Mouse (Mus musculus) frontal cortex, adult 2 months (tissue): Measurements from ENCODE around the gene Ehd2. TPM values are rescaled to one million over a fixed set of nuclear protein-coding genes. Genes with fewer than 3 reads are reported as not detected.
A peak's percentile ranks its signal among the peaks of the same experiment; 100 is the strongest.

Experiments
- DNase-seq, 2 experiments: peaks; one replicate each; pipeline ENCODE4 v3.0.0; 2022; ENCODE audit warnings: low spot score in 1 of 2; ENCODE audit errors: extremely low spot score in 1 of 2
- polyA plus RNA-seq: library from polyadenylated mRNA; depleted of rRNA; stranded (reverse); fragments of >200 nt; gene quantifications from 2 replicates; pipeline ENCODE4 v1.2.3, GENCODE M21; 2012; rRNA removed

Ehd2 gene
- polyA plus RNA-seq, 1 experiment: 5.0 TPM

DNA sequence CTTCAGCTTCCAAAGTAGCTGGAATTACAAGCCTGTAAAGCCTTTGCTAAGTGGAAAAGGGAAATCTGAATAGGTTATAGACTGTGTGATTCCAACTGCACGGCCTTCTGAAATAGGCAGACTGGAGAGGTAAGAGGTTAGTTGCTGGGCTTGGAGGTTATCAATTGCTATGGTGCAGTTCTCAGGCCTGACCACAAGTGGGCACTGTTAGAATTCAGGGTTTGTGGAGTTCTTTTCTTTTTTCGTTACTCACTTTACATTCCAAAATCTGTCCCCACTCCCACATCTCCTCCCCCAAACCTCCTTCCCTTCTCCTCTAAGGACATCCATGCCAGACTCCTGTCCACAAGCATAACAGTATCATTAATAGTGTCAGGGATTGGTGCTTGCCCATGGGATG, 53.1 kb downstream of the Ehd2 start:
- DNase-seq: peak in 1 of 2 experiments; percentile 58

DNA sequence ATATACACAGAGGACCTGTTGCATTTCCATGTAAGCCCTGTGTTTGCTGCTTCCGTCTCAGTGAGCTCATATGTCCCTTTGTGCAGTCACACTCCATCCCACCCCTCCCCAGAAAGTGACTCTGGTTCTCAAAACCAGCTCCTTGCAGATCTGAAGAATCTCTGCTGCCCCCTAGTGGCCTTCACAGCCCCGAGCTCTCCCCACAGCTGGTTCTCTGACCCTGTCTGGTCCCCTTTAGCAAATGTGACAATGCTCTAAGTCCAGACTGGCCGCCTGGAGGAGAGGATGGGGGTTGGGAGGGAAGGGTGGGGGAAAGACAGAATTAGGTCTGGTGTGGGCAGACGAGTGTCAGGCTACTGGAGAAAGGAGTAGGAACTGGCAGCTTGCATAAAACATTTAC, 55.2 kb downstream of the Ehd2 start:
- DNase-seq: peak in 1 of 2 experiments; percentile 85

DNA sequence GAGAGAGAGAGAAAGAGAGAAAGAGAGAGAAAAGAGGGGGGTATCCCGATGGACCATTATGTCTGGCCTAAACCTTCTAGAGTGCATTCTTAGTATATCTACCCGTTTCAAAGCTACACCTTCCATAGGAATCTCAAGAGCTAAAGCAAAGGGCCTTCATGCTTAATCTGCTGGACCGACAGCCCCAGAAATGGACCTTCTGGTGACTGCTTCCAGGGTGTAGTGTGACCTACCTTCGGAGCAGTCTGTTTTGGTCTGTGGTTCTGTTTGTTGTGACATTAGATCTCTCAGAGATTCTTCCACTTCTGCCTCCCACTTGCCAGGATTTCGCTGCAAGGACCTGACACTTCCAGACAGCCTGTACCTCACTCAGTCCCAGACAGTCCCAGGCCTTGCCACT, 56.8 kb downstream of the Ehd2 start:
- DNase-seq: no peak

DNA sequence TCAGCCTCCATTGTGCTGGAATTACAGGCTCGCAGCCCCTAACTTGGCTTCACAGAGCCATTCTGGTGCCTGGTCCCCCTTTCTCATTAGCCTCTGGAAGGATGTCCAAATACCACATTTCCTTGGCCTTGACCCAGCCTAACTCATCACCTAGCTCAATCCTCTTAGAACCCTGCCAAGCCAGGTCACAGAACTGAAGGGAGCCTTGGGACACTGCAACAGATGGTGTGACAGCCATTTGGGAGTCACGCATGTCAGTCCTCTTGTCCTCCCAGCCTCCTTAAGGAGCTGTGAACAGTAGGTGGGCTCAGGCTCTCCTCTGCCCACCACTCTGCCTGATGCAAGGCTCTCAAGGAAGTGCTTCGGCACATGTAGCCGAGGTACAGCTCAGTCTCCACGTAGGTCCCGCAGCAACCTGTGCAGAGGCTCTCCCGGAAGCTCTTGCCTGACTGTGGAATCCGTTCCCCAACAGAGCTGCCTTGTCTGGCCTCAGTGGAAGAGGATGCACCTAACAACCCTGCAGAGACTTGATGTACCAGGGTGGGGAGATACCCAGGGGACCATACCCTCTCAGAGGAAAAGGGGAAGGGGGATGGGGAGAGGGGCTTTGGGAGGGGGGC, 59.3 kb downstream of the Ehd2 start:
- no peak for DNase-seq

GRCm38 (mm10) chr7:15906602-15907001, 60.8 kb downstream of the Ehd2 start:
- DNase-seq: no peak

GRCm38 (mm10) chr7:15905861-15906260, 61.5 kb downstream of the Ehd2 start:
- DNase-seq: no peak

- no peak for DNase-seq
Measured at GRCm38 (mm10) chr7:15901366-15902048, 65.9 kb downstream of the Ehd2 start.

Other genes starting within 250 kb of the Ehd2 start
- gene Obox5, start 217.4 kb downstream of the Ehd2 start, polyA plus RNA-seq: not detected in 2 replicates
- gene Obox6, start 127.9 kb downstream of the Ehd2 start, polyA plus RNA-seq: not detected in 2 replicates
- gene Crx, start 87.6 kb downstream of the Ehd2 start, polyA plus RNA-seq: 0.04 TPM in 1 of 2 replicates, not detected in the other
- gene Crxos, start 85.0 kb downstream of the Ehd2 start, polyA plus RNA-seq: 0.28 TPM in 1 of 2 replicates, not detected in the other
- gene Selenow, start 45.2 kb downstream of the Ehd2 start, polyA plus RNA-seq: 1,744 and 2,160 TPM in 2 replicates
- 104 and 109 TPM in 2 replicates for gene Nop53, start 21.5 kb downstream of the Ehd2 start, polyA plus RNA-seq
- gene Bicra, start 80.4 kb upstream of the Ehd2 start, polyA plus RNA-seq: 10.2 and 10.6 TPM in 2 replicates
- gene Zfp541, start 94.2 kb upstream of the Ehd2 start, polyA plus RNA-seq: 0.40 and 0.42 TPM in 2 replicates
- 368 and 442 TPM in 2 replicates for gene Napa, start 130.9 kb upstream of the Ehd2 start, polyA plus RNA-seq
- gene Kptn, start 152.3 kb upstream of the Ehd2 start, polyA plus RNA-seq: 50.7 and 58.1 TPM in 2 replicates
- gene Slc8a2, start 162.3 kb upstream of the Ehd2 start, polyA plus RNA-seq: 122 and 124 TPM in 2 replicates
- gene Meis3, start 207.5 kb upstream of the Ehd2 start, polyA plus RNA-seq: 83.7 and 85.4 TPM in 2 replicates